Mouse (Mus musculus) CH12.LX (cell line): ENCODE results near the gene Pik3cb.
A peak's percentile ranks its signal among the peaks of the same experiment; 100 is the strongest.

Experiments
- CTCF ChIP-seq, 2 experiments: IDR thresholded peaks in 1 of 2; conservative IDR thresholded peaks in 1 of 2; 2 replicates each; pipeline ENCODE4 v1.5.1; 2011 to 2012; ENCODE audit warnings: low read depth in 2 of 2, low read length in 2 of 2, improper control_type of control experiment in 1 of 2, inconsistent platforms in 1 of 2, mild to moderate bottlenecking in 1 of 2, moderate library complexity in 1 of 2
- ETS1 ChIP-seq: conservative IDR thresholded peaks from 2 replicates; pipeline ENCODE4 v1.6.1; 2012; ENCODE audit warnings: low read depth, mild to moderate bottlenecking, inconsistent platforms, low read length, improper control_type of control experiment, moderate library complexity
- GABPA ChIP-seq: IDR thresholded peaks from 2 replicates; pipeline ENCODE4 v1.6.1; 2012; ENCODE audit warnings: low read depth, low read length, improper control_type of control experiment, inconsistent platforms; ENCODE audit not compliant: insufficient replicate concordance
- IRF4 ChIP-seq: IDR thresholded peaks from 2 replicates; pipeline ENCODE4 v1.6.1; 2014; ENCODE audit warnings: low read depth, mild to moderate bottlenecking, inconsistent platforms, low read length, improper control_type of control experiment
- MAX ChIP-seq: IDR thresholded peaks from 2 replicates; pipeline ENCODE4 v1.6.1; 2011; ENCODE audit warnings: low read length, improper control_type of control experiment
- MXI1 ChIP-seq: IDR thresholded peaks from 2 replicates; pipeline ENCODE4 v1.6.1; 2011; ENCODE audit warnings: mild to moderate bottlenecking, low read depth, low read length, improper control_type of control experiment
- NELFE ChIP-seq: IDR thresholded peaks from 2 replicates; pipeline ENCODE4 v1.6.1; 2011; ENCODE audit warnings: low read depth, low read length, improper control_type of control experiment
- NRF1 ChIP-seq: IDR thresholded peaks from 2 replicates; pipeline ENCODE4 v1.6.1; 2014; ENCODE audit warnings: low read depth, mild to moderate bottlenecking, inconsistent platforms, low read length, improper control_type of control experiment, moderate library complexity
- POLR2A ChIP-seq: IDR thresholded peaks from 2 replicates; pipeline ENCODE4 v1.6.1; 2011; ENCODE audit warnings: low read depth, mild to moderate bottlenecking, improper control_type of control experiment, low read length
- SIN3A ChIP-seq: IDR thresholded peaks from 2 replicates; pipeline ENCODE4 v1.6.1; 2012; ENCODE audit warnings: low read length, improper control_type of control experiment, inconsistent platforms
- UBTF ChIP-seq: IDR thresholded peaks from 2 replicates; pipeline ENCODE4 v1.6.1; 2012; ENCODE audit warnings: low read depth, mild to moderate bottlenecking, inconsistent platforms, low read length, improper control_type of control experiment, moderate library complexity
- USF2 ChIP-seq: conservative IDR thresholded peaks from 2 replicates; pipeline ENCODE4 v1.6.1; 2011; ENCODE audit warnings: low read depth, low read length, improper control_type of control experiment
- ZC3H11A ChIP-seq: IDR thresholded peaks from 2 replicates; pipeline ENCODE4 v1.6.1; 2012; ENCODE audit warnings: low read depth, mild to moderate bottlenecking, inconsistent platforms, low read length, improper control_type of control experiment
- ZNF384 ChIP-seq: IDR thresholded peaks from 2 replicates; pipeline ENCODE4 v1.6.1; 2012; ENCODE audit warnings: low read depth, low read length, improper control_type of control experiment, inconsistent platforms

- TF ChIP-seq MAX = no peak
- no peak for TF ChIP-seq CTCF (conservative IDR thresholded peaks at IDR 0.05 in 1 of 2, IDR thresholded peaks at IDR 0.05 in 1 of 2; ENCODE audit: low read depth in 2 of 2, low read length in 2 of 2)
- no peak for TF ChIP-seq ZC3H11A
- no peak for TF ChIP-seq UBTF
- no peak for TF ChIP-seq ETS1
- TF ChIP-seq IRF4 = 0 out of 2 replicates have a peak, but pooled peaks have one; percentile 11
- peak; percentile 78 for TF ChIP-seq NRF1
- TF ChIP-seq GABPA = no peak
- TF ChIP-seq USF2 = no peak
- TF ChIP-seq MXI1 = no peak
- TF ChIP-seq SIN3A = 0 out of 2 replicates have a peak, but pooled peaks have one; percentile 33
- TF ChIP-seq ZNF384 = peak; percentile 51
- 0 out of 2 replicates have a peak, but pooled peaks have one; percentile 25 for TF ChIP-seq NELFE
- TF ChIP-seq POLR2A = peak; percentile 63; the same call in 1 of the 2 replicates
Measured at GRCm38 (mm10) chr9:99140063-99140882, at the start of gene Pik3cb.
